Mouse (Mus musculus): Measurements from ENCODE around the gene Hoxa4.

DNA sequence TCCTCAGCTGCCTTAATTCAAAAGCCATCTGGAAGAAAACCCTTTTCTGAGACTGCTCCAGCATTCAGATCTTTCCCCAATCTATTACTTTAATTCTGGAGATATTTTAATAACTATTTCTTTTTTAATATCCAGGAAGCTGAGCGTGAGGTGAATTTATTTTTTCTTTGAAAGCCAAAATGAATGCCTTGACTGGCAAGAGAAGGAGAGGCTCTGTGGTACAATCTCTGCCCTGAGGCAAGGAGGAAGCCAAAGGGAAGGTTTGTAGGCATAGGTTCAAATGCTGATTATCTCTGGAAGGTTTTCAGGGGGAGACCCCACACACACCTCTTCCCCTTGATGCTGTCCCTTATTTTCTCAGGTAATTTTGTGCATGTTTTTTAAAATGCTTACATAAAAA is 24.4 kb downstream of the Hoxa4 start:
- TF ChIP-seq ZC3H11A (IDR thresholded peaks at IDR 0.05; ENCODE audit: borderline replicate concordance, low read depth, low read length) (no peak), ZNF384 (IDR thresholded peaks at IDR 0.05; ENCODE audit: low read depth, low read length) (no peak), CHD2 (IDR thresholded peaks at IDR 0.05; ENCODE audit: low read depth, low read length) (no peak)
